Mouse (Mus musculus) megakaryocyte-erythroid progenitor cell, adult 5-6 weeks (primary cell): ENCODE results near the gene Mllt10. TPM values are rescaled to one million over a fixed set of nuclear protein-coding genes. Genes with fewer than 3 reads are reported as not detected.

ENCODE experiments used
- ATAC-seq: replicated peaks from 2 replicates; pipeline ENCODE4 v1.8.0; 2016; ENCODE audit warnings: mild to moderate bottlenecking, inconsistent platforms; ENCODE audit not compliant: severe bottlenecking, poor library complexity, low FRiP score, low TSS enrichment
- total RNA-seq, 2 experiments: library from RNA; stranded (forward) in 1 of 2; stranded (reverse) in 1 of 2; fragments of 200-1000, 215-1000 nt in 1 of 2; fragments of >200 nt in 1 of 2; fragmentation: Nextera tagmentation in 1 of 2; gene quantifications; 2 replicates each; pipeline ENCODE4 v1.2.3; 2014 to 2017

The Mllt10 gene
- total RNA-seq, 2 experiments from 2014 or later = 79.9 to 124 TPM

DNA sequence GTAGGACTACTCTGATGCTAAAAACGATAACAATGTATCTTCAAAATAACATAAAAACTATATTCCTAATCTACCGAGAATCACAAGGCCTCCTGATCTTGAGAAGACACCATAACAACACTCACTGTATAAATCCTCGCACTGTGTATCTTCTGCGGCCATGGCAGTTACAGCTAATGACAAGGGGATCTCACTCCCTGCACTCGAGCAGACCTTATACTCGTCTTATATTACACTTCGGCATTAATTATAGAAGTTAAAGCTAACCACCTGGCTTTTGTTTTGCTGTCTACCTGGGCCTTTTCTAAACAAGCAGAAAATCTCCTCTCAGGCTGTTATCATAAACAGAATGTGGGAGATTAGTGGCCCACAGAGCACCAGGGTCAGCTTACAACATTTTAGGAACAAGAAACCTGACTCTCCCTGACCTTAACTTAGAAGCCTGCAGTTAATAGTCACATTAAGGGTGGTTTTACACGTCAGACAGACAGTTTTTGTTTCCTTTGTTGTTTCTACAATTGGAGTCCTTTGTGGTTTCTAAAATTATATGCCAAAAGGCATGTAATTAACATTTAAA, 173.5 kb downstream of the Mllt10 start:
- no peak for ATAC-seq

DNA sequence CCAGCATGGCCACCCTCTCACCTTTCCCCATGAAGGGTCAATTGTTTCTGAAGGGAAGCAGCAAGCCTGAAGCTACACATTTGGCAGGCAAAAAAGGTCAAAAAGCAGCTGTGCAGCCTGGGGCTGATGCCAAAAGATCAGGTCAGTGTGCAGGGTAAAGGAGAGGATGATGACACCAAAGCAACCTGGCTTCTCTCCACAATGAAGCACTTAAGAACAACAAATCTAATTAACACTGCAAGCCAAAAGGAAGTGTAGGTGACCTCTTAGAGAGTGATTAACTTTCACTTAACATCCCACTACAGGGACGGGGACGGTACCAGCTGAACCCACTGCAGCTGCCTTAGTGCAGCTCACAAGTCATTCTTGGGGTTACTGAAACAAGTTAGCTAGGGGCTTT, 174.2 kb downstream of the Mllt10 start:
- ATAC-seq = no peak

- no peak for ATAC-seq
These were observed 176.1 kb downstream of the Mllt10 start for GRCm38 (mm10) chr2:18231143-18231542.

DNA sequence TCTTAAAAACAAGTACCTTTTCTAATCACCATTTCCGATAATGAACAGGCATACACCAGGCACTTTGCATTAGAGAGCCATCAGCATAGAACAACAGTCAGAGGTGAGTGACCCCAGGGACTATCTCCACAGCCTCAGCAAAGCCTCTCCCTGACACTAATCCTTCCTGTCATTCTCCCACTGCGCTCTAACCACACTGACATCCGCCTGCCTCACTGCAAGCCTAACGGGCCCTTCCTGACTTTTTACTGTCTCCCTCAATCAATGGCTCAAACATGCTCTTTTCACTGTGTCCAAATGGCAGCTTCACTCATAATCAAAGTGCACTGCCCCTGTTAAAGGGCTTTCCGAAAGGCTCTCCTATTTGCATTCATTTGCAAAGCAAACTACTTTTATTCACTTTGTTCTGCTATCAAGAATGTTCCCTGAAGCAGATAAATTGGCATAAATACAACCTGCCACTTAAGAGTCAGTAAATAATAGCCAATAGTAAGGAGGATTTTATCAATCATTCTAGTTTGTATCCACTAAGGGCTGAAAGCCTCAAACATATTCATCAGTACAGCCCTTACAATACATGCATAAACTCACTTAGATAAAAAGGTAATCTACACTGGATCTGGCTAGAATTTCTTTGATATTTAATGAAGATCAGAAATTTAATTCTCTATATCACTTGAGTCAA, 178.0 kb downstream of the Mllt10 start:
- ATAC-seq = no peak

- peak; percentile 71 for ATAC-seq
These were observed 180.5 kb downstream of the Mllt10 start for GRCm38 (mm10) chr2:18235524-18235923.

- no peak for ATAC-seq
These were observed 194.2 kb downstream of the Mllt10 start for GRCm38 (mm10) chr2:18249224-18249623.

Other genes starting within 250 kb of the Mllt10 start
- gene H2al2a, start 58.3 kb upstream of the Mllt10 start, total RNA-seq (2014; fragmentation: Nextera tagmentation) = not detected in 2 replicates
- gene H2al2a, start 58.3 kb upstream of the Mllt10 start, total RNA-seq (2017) = not detected in 2 replicates
- gene A930004D18Rik, start 17.5 kb upstream of the Mllt10 start, total RNA-seq (2014; fragmentation: Nextera tagmentation) = not detected in 2 replicates
- not detected in 2 replicates for gene A930004D18Rik, start 17.5 kb upstream of the Mllt10 start, total RNA-seq (2017)
- gene Skida1, start 6.2 kb upstream of the Mllt10 start, total RNA-seq (2014; fragmentation: Nextera tagmentation) = not detected in 2 replicates
- not detected in 2 replicates for gene Skida1, start 6.2 kb upstream of the Mllt10 start, total RNA-seq (2017)